Mouse (Mus musculus): ENCODE results near the gene Adamts13.

The Adamts13 gene

GRCm38 (mm10) chr2:26973116-26973515 is at the start of gene Adamts13:
Gene Adamts13, plus strand, starts transcription at chr2:26973416.
- DNase-seq (ENCODE audit: low read depth, low spot score) = no peak

GRCm38 (mm10) chr2:26927745-26928476 is 45.3 kb upstream of the Adamts13 start:
- DNase-seq (ENCODE audit: low read depth, low spot score) = no peak

- DNase-seq (ENCODE audit: low read depth, low spot score) = peak; percentile 85
Measured at GRCm38 (mm10) chr2:26930390-26930789, 42.8 kb upstream of the Adamts13 start.

GRCm38 (mm10) chr2:26932473-26933303 is 40.5 kb upstream of the Adamts13 start:
- no peak for DNase-seq (ENCODE audit: low read depth, low spot score)

- peak; percentile 98 for DNase-seq (ENCODE audit: low read depth, low spot score)
Measured at GRCm38 (mm10) chr2:26933304-26934055, 39.7 kb upstream of the Adamts13 start, which contains the start of the genes Surf4 and Stkld1. Gene Surf4, minus strand, starts transcription at chr2:26933928. Gene Stkld1, plus strand, starts transcription at chr2:26934047.

GRCm38 (mm10) chr2:26935286-26935685 is 37.9 kb upstream of the Adamts13 start:
- no peak for DNase-seq (ENCODE audit: low read depth, low spot score)

GRCm38 (mm10) chr2:26936425-26936824 is 36.8 kb upstream of the Adamts13 start:
- no peak for DNase-seq (ENCODE audit: low read depth, low spot score)

GRCm38 (mm10) chr2:26941539-26941938 is 31.7 kb upstream of the Adamts13 start:
- DNase-seq (ENCODE audit: low read depth, low spot score) = peak; percentile 42

GRCm38 (mm10) chr2:26943253-26943652 is 30.0 kb upstream of the Adamts13 start:
- no peak for DNase-seq (ENCODE audit: low read depth, low spot score)

GRCm38 (mm10) chr2:26950411-26950810 is 22.8 kb upstream of the Adamts13 start:
- no peak for DNase-seq (ENCODE audit: low read depth, low spot score)

GRCm38 (mm10) chr2:26951346-26951905 is 21.8 kb upstream of the Adamts13 start:
- DNase-seq (ENCODE audit: low read depth, low spot score) = no peak

- DNase-seq (ENCODE audit: low read depth, low spot score) = no peak
Measured at GRCm38 (mm10) chr2:26952193-26952592, 21.0 kb upstream of the Adamts13 start.

GRCm38 (mm10) chr2:26952866-26953265 is 20.4 kb upstream of the Adamts13 start:
- no peak for DNase-seq (ENCODE audit: low read depth, low spot score)

- DNase-seq (ENCODE audit: low read depth, low spot score) = no peak
Measured at GRCm38 (mm10) chr2:26954735-26955395, 18.4 kb upstream of the Adamts13 start.

- DNase-seq (ENCODE audit: low read depth, low spot score) = no peak
Measured at GRCm38 (mm10) chr2:26956811-26957487, 16.3 kb upstream of the Adamts13 start.

- DNase-seq (ENCODE audit: low read depth, low spot score) = no peak
Measured at GRCm38 (mm10) chr2:26957488-26957859, 15.7 kb upstream of the Adamts13 start.

- peak; percentile 22 for DNase-seq (ENCODE audit: low read depth, low spot score)
Measured at GRCm38 (mm10) chr2:26960756-26961155, 12.5 kb upstream of the Adamts13 start.

- DNase-seq (ENCODE audit: low read depth, low spot score) = peak; percentile 97
Measured at GRCm38 (mm10) chr2:26963923-26964723, 9.1 kb upstream of the Adamts13 start, which contains the start of gene Rexo4. Gene Rexo4, minus strand, starts transcription at chr2:26964386.

GRCm38 (mm10) chr2:26964724-26965370 is 8.4 kb upstream of the Adamts13 start:
- peak; percentile 13 for DNase-seq (ENCODE audit: low read depth, low spot score)
